Mouse (Mus musculus) heart, embryonic 12.5 days (tissue): ENCODE results near the gene Gm14139. TPM values are rescaled to one million over a fixed set of nuclear protein-coding genes. Genes with fewer than 3 reads are reported as not detected.

Experiments used
- polyA plus RNA-seq: library from polyadenylated mRNA; unstranded; fragments of >200 nt; fragmentation: Nextera tagmentation; extraction: Ambion mirVana; gene quantifications from 2 replicates; pipeline ENCODE4 v1.2.1, GENCODE M21; 2016

Gene Gm14139
- polyA plus RNA-seq, 1 experiment from 2014 or later: not detected

Other genes with a start within 250 kb of the Gm14139 start
- gene Zfp120, start 45.0 kb upstream of the Gm14139 start, polyA plus RNA-seq: 4.1 and 4.2 TPM in 2 replicates
- gene Gm10770, start 2.1 kb upstream of the Gm14139 start, polyA plus RNA-seq: not detected in 2 replicates
- gene Zfp937, start 36.3 kb downstream of the Gm14139 start, polyA plus RNA-seq: 4.0 and 4.5 TPM in 2 replicates
- 3.2 and 4.3 TPM in 2 replicates for gene Gm21994, start 73.8 kb downstream of the Gm14139 start, polyA plus RNA-seq
- gene Gm14124, start 75.8 kb downstream of the Gm14139 start, polyA plus RNA-seq: 0.06 TPM in 1 of 2 replicates, not detected in the other
- 2.3 and 2.8 TPM in 2 replicates for gene Gm10130, start 141.9 kb downstream of the Gm14139 start, polyA plus RNA-seq
- 4.9 and 5.4 TPM in 2 replicates for gene 3300002I08Rik, start 181.0 kb downstream of the Gm14139 start, polyA plus RNA-seq